ENCODE assay signal across 18 mouse cellular contexts in genomic region chr9:112744616-112745015, GRCm38 (mm10).
DNase-seq lines count a peak whose midpoint lies in the region; TF ChIP-seq lines count a peak whose summit lies in the region.
"Had no signal": no experiment of that assay in that cellular context is flagged by ENCODE, and none has a peak within 500 bp of the region (broad histone marks: within the 10 kb centered on the region; RNA-seq: fewer than 3 reads in every experiment).

No protein-coding gene starts in this region.

- H3K4me1 ChIP-seq in olfactory bulb, adult 2 months (ENCODE audit: control insufficient read depth, insufficient read depth, low read length), result no peaks in the 10 kb centered on the region
- H3K4me1 ChIP-seq: embryonic facial prominence, embryonic 10.5 days; forebrain, embryonic 13.5 days; heart, embryonic 15.5 days; hindbrain, embryonic 13.5 days had no signal

- peak overlapping the region; percentile 53 for H3K27ac ChIP-seq in left cerebral cortex, adult 2 months
- H3K27ac ChIP-seq in olfactory bulb, adult 2 months (ENCODE audit: insufficient read depth, low read depth, low read length), result peak overlapping the region; percentile 5; the same call in 1 of the 2 replicates
- H3K27ac ChIP-seq: embryonic facial prominence, embryonic 10.5 days; forebrain, embryonic 13.5 days; heart, adult 2 months; heart, embryonic 15.5 days; hindbrain, embryonic 13.5 days had no signal

- H3K4me3 ChIP-seq in left cerebral cortex, adult 2 months, result no peak overlapping the region
- H3K4me3 ChIP-seq in olfactory bulb, adult 2 months (ENCODE audit: insufficient read depth, low read depth, low read length), result no peak overlapping the region
- H3K4me3 ChIP-seq: embryonic facial prominence, embryonic 10.5 days; forebrain, embryonic 13.5 days; heart, adult 2 months; heart, embryonic 15.5 days; hindbrain, embryonic 13.5 days had no signal

- intact Hi-C loops in left cerebral cortex, adult 2 months (cut with DNase I), result loop anchor here (5.0 kb wide), 1 partner anchor 288 kb away; no protein-coding TSS in a partner anchor

- WGBS in olfactory bulb, adult 2 months, result 25% methylated on average over 5 of the region's 5 CpGs

- peak; percentile 13 to 62 for DNase-seq in layer of hippocampus, adult 18-20 months (ENCODE audit: low spot score in 2 of 2)
- no peak for DNase-seq in layer of hippocampus, postnatal 25 days (ENCODE audit: extremely low spot score in 1 of 2, low spot score in 1 of 2)
- no peak for DNase-seq in left cerebral cortex, adult 2 months (ENCODE audit: extremely low spot score in 1 of 2, low spot score in 2 of 2)
- no peak for DNase-seq in left cerebral cortex, adult 18-20 months (ENCODE audit: low spot score in 2 of 2)
- no peak for DNase-seq in right cerebral cortex, postnatal 25 days
- DNase-seq: adrenal gland, adult 2 months; adrenal gland, postnatal 25 days; cerebellum, adult 2 months; cerebellum, postnatal 10 days; forebrain, postnatal 0 days; gastrocnemius, postnatal 10 days; heart, postnatal 14 days had no signal

- TF ChIP-seq POLR2A in olfactory bulb, adult 2 months (IDR thresholded peaks at IDR 0.05; ENCODE audit: insufficient read depth, low read depth, low read length), result no peak

- no peak for TF ChIP-seq CTCF in left cerebral cortex, adult 2 months (IDR thresholded peaks at IDR 0.05)
- no peak for TF ChIP-seq CTCF in olfactory bulb, adult 2 months (IDR thresholded peaks at IDR 0.05; ENCODE audit: insufficient read depth, low read depth, low read length)

Comparison
In these comparisons a context has a peak if more than half of its experiments do, and no peak if none do; other contexts are left out.
1. DNase-seq: peak in layer of hippocampus, adult 18-20 months (2 of 2); none in layer of hippocampus, postnatal 25 days (0 of 2), left cerebral cortex, adult 2 months (0 of 2), left cerebral cortex, adult 18-20 months (0 of 2) and right cerebral cortex, postnatal 25 days (single experiment).